Mouse (Mus musculus) stomach, embryonic 16.5 days (tissue): Measurements from ENCODE around the gene Aknad1. TPM values are rescaled to one million over a fixed set of nuclear protein-coding genes. Genes with fewer than 3 reads are reported as not detected.

Source experiments
- ATAC-seq: fragments of 200-750 bp; cut with Nextera tagmentation; 2 replicates; pipeline ENCODE4 v1.8.0; 2017; ENCODE audit warnings: moderate number of reproducible peaks, moderate TSS enrichment; ENCODE audit not compliant: insufficient read depth, low FRiP score
- H3K27ac ChIP-seq: fragments of 300-500 bp; sonication (generic); 2 replicates; pipeline ENCODE4 v1.5.1; 2014; ENCODE audit warnings: low read length
- H3K27me3 ChIP-seq: fragments of 300-500 bp; sonication (generic); 2 replicates; pipeline ENCODE4 v1.6.1; 2014; ENCODE audit warnings: low read length, control low read depth, mixed read lengths; ENCODE audit not compliant: control insufficient read depth, insufficient read depth
- H3K36me3 ChIP-seq: fragments of 300-500 bp; sonication (generic); 2 replicates; pipeline ENCODE4 v1.6.1; 2014; ENCODE audit warnings: low read length; ENCODE audit not compliant: control insufficient read depth, insufficient read depth
- H3K4me1 ChIP-seq: fragments of 300-500 bp; sonication (generic); 2 replicates; pipeline ENCODE4 v1.6.1; 2014; ENCODE audit warnings: low read length, control low read depth, mixed read lengths; ENCODE audit not compliant: control insufficient read depth, insufficient read depth
- H3K4me2 ChIP-seq: fragments of 300-500 bp; sonication (generic); 2 replicates; pipeline ENCODE4 v1.6.1; 2014; ENCODE audit warnings: low read depth, low read length, mixed read lengths
- H3K4me3 ChIP-seq: fragments of 300-500 bp; sonication (generic); replicated peaks from 2 replicates; pipeline ENCODE4 v1.5.1; 2014; ENCODE audit warnings: mild to moderate bottlenecking, low read length
- H3K9ac ChIP-seq: fragments of 300-500 bp; sonication (generic); 2 replicates; pipeline ENCODE4 v1.6.1; 2014; ENCODE audit warnings: low read length
- H3K9me3 ChIP-seq: fragments of 300-500 bp; sonication (generic); replicated peaks from 2 replicates; pipeline ENCODE4 v1.6.1; 2016; ENCODE audit warnings: low read length, control low read depth; ENCODE audit not compliant: control insufficient read depth
- WGBS: fragments of 180-500 bp; shearing (Covaris S2); extraction: QIAGEN DNeasy Blood & Tissue Kit; methylation state at CpG from one replicate; pipeline ENCODE4 v1.1.7; 2014; 5-methylcytosine and 5-hydroxymethylcytosine counted together
- polyA plus RNA-seq: library from polyadenylated mRNA; unstranded; fragments of >200 nt; fragmentation: Nextera tagmentation; extraction: Ambion mirVana; gene quantifications from 2 replicates; pipeline ENCODE4 v1.2.1, GENCODE M21; 2015

Aknad1 gene
- polyA plus RNA-seq, 1 experiment from 2014 or later, result 0.49 TPM

DNA sequence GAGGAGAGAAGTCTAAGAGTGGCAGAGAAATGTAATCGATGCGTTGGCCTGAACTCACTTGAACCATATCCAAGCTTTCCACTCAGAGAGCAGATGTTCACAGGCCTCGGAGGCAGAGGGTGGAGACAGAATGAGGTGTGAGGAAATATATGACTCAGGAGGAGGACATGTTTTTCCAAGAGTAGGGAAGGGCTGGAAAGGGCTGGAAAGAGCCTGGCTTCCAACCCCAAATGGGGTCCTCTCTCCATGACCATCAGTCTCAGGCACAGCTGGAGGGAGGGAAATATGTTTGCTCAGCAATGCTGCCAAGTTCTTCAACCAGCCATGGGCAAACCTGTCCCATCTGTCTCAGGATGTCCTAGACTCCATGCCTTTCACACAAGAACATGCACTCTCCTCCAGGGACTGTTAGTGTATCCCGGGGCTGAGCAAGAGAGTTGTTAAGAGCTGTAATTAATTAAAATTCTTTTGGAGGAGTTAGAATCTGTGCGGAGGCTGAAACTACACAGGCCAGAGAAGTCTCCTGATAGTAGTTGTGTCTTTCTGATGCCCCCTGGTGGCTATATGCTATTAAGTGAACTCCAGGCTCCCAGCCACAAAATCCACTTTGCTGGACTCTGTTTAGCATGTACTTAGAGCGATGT lies 31.4 kb downstream of the Aknad1 start:
- peak overlapping the region; percentile 73 for H3K27ac ChIP-seq
- WGBS, result 23% methylated on average over 6 of the region's 6 CpGs
- peak; percentile 82 for ATAC-seq
- H3K4me3 ChIP-seq, result no peak overlapping the region
- H3K4me2 ChIP-seq, result peak overlapping the region; percentile 14; the same call in 1 of the 2 replicates
- no peaks in the 10 kb centered on the region for H3K36me3 ChIP-seq
- H3K27me3 ChIP-seq, result no peaks in the 10 kb centered on the region
- H3K9ac ChIP-seq, result no peak overlapping the region
- peaks cover 8% of the 10 kb centered on the region; the same call in 1 of the 2 replicates for H3K4me1 ChIP-seq
- H3K9me3 ChIP-seq, result no peaks in the 10 kb centered on the region

DNA sequence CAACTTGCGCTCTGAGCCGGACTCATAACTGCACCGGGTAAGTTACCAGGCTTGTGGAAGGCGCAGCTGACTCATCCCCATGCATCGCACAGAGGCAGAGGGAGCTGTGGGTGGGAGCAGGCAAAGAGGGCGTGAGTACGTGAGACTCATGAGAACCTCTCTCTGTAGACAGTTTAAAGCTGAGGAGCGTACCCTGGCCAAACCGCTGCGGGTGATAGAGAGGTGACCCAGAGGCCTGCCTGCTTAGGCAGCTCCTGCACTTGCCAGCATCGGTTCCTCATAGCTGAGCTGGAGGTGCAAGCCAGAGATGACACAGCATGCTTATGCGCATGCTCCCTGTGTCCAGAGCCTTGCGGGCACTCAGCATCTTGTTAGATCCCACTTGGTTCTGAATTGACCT lies 32.8 kb downstream of the Aknad1 start:
- Histone ChIP-seq H3K27me3 (no peaks in the 10 kb centered on the region), H3K9ac (no peak overlapping the region), H3K36me3 (no peaks in the 10 kb centered on the region), H3K4me2 (no peak overlapping the region), H3K27ac (no peak overlapping the region), H3K4me1 (peaks cover 8% of the 10 kb centered on the region; the same call in 1 of the 2 replicates), H3K9me3 (no peaks in the 10 kb centered on the region), H3K4me3 (no peak overlapping the region)
- WGBS, result 80% methylated on average over 13 of the region's 13 CpGs
- ATAC-seq, result no peak

DNA sequence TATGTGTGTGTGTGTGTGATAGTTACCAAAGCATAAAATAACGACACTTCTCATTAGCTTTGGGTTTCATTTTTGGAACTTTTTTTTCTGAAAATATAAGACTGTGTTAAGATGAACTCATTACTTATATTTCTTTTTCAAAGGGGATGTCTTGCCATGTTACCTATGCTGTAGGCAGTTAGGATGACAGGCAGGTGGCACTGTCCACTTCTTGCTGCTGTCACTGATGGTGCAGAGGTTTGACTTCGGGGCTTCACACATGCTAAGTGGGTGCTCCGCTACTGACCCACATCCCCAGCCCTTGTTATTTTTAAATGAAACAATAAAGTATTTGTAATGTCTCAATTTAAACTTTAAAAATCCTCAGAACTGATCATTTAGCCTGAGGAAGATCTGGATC lies 33.4 kb downstream of the Aknad1 start:
- no peak overlapping the region for H3K4me3 ChIP-seq
- no peak overlapping the region for H3K4me2 ChIP-seq
- H3K4me1 ChIP-seq, result peaks cover 8% of the 10 kb centered on the region; the same call in 1 of the 2 replicates
- H3K36me3 ChIP-seq, result no peaks in the 10 kb centered on the region
- no peaks in the 10 kb centered on the region for H3K9me3 ChIP-seq
- 81% methylated on average over 3 of the region's 3 CpGs for WGBS
- ATAC-seq, result no peak
- no peak overlapping the region for H3K9ac ChIP-seq
- no peak overlapping the region for H3K27ac ChIP-seq
- no peaks in the 10 kb centered on the region for H3K27me3 ChIP-seq

DNA sequence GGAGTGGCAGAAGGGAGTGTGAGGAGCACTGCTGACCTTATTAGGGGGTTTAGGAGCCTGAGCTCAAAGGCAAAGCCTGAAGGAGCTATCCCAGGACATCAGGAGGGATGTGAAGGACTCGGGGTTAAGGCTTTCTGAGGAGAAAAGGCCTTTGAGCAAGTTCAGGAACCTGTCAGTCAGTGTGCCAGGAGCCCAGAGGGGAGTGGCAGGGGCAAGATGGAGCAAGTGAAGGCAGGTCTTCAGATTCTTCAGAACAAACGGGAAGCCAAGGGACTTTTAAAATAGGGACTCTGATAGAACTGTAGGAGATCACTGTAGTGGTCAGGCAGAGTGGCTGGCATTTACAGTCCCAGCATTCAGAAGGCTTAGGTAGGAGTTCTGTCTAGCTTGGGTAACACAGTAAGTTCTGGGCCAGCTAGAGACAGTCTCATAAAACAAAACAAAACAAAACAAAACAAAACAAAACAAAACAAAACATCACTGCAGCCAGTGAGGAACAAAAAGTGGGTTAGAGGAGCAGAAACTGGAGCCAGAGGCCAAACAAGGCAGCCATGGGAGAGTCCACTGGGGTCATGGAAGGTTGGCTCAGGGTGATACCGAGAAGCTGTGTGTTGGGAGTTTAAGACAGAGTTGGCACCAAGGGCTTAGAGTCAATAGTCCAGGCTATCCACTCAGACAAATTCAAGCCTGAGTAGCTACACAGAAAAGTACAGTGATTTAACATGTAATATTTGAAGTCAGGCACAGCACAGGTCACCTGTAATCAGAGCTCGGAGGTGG lies 39.5 kb downstream of the Aknad1 start:
- WGBS, result 68% methylated on average over 4 of the region's 4 CpGs
- ATAC-seq, result no peak
- no peak overlapping the region for H3K4me2 ChIP-seq

DNA sequence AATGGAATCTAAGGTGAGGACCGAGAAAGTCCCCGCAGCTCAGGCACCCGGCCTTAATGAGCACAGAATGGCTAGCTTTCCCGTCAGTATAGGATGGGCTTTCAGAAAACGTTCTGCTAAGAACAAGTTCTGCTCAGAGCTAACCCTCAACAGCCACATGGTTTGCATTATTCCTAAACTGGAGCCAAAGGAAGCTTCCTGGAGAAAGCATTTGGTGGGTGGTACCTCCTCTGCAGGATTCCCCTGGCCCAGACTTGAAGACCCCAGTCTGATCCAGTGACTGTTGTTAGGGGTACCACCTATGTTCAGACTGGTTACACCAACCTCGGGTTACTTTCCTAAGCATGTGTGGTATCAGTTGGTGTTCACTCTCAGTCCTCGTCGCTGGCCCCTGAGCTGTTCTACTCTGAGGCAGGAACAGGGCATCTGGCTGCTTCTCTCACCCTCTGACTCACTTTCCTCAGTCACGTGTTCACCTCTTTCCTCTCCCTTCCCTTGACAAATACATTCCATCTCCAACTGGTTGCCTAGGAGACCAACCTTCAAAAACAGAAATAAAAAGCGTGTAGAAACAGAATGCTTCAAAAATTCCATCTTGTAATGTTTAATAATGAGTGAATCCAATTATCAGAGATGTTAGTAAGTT lies 41.9 kb downstream of the Aknad1 start:
- 61% methylated on average over 10 of the region's 10 CpGs for WGBS
- no peak overlapping the region for H3K4me2 ChIP-seq
- peak overlapping the region; percentile 63 for H3K27ac ChIP-seq
- H3K9me3 ChIP-seq, result no peaks in the 10 kb centered on the region
- no peaks in the 10 kb centered on the region for H3K36me3 ChIP-seq
- H3K9ac ChIP-seq, result no peak overlapping the region
- peaks cover 12% of the 10 kb centered on the region for H3K4me1 ChIP-seq
- no peak overlapping the region for H3K4me3 ChIP-seq
- H3K27me3 ChIP-seq, result no peaks in the 10 kb centered on the region
- ATAC-seq, result peak; percentile 52; the same call in 1 of the 2 replicates

More for the DNA sequence above, 39.5 kb downstream of the Aknad1 start:
- H3K27me3 ChIP-seq, result no peaks in the 10 kb centered on the region
- peak overlapping the region; percentile 72 for H3K27ac ChIP-seq
- H3K36me3 ChIP-seq, result no peaks in the 10 kb centered on the region
- H3K4me1 ChIP-seq, result peaks cover 12% of the 10 kb centered on the region
- no peak overlapping the region for H3K4me3 ChIP-seq
- no peaks in the 10 kb centered on the region for H3K9me3 ChIP-seq
- H3K9ac ChIP-seq, result no peak overlapping the region

DNA sequence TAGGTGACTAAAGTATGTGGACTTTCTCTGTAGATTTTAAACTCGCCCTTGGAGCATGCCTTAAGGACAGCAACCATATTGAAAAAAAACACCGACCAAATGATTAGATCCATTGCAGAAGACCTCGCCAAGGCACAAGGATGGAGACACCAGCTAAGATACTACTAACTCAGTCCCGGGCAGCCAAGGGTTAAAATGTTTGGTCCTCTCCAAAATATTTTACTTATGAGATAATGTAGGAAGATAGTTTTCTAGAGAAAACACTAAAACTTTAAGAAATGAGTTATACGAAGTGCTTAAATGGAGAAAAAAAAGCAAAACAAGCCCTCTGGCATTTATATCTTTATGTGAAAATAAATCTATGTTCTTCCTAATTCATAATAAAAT lies 42.4 kb downstream of the Aknad1 start:
- H3K4me1 ChIP-seq, result peaks cover 12% of the 10 kb centered on the region
- no peak for ATAC-seq
- no peaks in the 10 kb centered on the region for H3K27me3 ChIP-seq
- WGBS, result 74% methylated on average over 5 of the region's 5 CpGs
- no peaks in the 10 kb centered on the region for H3K9me3 ChIP-seq
- H3K36me3 ChIP-seq, result no peaks in the 10 kb centered on the region
- H3K27ac ChIP-seq, result no peak overlapping the region
- no peak overlapping the region for H3K4me3 ChIP-seq
- no peak overlapping the region for H3K9ac ChIP-seq
- H3K4me2 ChIP-seq, result no peak overlapping the region

DNA sequence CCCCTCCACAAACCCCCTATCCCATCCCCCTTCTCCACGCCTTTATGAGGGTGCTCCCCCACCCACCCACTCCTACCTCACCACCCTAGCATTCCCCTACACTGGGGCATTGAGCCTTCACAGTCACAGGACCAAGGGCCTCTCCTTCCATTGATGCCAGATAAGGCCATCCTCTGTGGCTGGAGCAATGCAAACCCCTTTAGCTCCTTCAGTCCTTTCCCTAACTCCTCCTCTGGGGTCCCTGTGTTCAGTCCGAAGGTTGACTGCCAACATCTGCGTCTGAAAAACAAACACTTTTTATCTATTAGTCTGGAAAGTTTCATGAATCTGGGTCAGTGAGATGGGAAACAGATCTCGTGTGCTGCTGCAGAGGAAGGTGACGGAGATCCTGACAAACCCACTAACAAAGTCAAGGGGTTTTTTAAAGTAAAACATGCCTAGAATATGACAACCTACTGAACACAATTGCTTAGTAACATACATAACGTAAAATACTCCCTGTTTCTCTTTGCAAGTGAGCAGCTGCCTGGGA lies 43.0 kb downstream of the Aknad1 start:
- 0 out of 2 replicates have a peak overlapping the region, but pooled peaks have one; percentile 31 for H3K9ac ChIP-seq
- no peaks in the 10 kb centered on the region for H3K9me3 ChIP-seq
- no peak overlapping the region for H3K4me2 ChIP-seq
- peak overlapping the region; percentile 79 for H3K27ac ChIP-seq
- no peaks in the 10 kb centered on the region for H3K36me3 ChIP-seq
- 30% methylated on average over 6 of the region's 6 CpGs for WGBS
- no peaks in the 10 kb centered on the region for H3K27me3 ChIP-seq
- peak; percentile 26; the same call in 1 of the 2 replicates for ATAC-seq
- peaks cover 12% of the 10 kb centered on the region for H3K4me1 ChIP-seq
- no peak overlapping the region for H3K4me3 ChIP-seq

DNA sequence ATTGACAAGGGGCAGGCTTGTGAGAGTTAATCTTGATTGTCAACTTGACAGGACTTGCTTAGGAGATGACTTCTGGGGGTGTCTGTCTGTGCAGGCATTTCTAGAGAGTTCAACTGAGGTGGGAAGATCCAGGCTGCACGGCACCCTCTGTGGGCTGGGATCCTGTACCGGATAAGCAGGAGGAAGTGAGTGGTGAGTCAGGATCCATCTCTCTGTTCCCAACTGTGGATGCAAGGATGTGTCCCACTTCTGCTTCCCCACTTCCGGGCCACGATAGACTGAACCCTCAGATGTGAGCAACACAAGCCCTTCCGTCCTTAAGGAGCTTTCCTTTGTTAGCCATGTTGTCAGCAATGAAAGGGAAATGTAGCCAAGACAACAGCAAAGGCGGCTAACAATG lies 47.1 kb downstream of the Aknad1 start:
- H3K4me2 ChIP-seq, result no peak overlapping the region
- no peak overlapping the region for H3K4me3 ChIP-seq
- ATAC-seq, result no peak
- H3K36me3 ChIP-seq, result no peaks in the 10 kb centered on the region
- 72% methylated on average over 6 of the region's 6 CpGs for WGBS
- H3K4me1 ChIP-seq, result peaks cover 12% of the 10 kb centered on the region
- no peak overlapping the region for H3K9ac ChIP-seq
- H3K27ac ChIP-seq, result no peak overlapping the region
- H3K27me3 ChIP-seq, result no peaks in the 10 kb centered on the region
- H3K9me3 ChIP-seq, result no peaks in the 10 kb centered on the region
